Mouse (Mus musculus) MEL (cell line): ENCODE measurements around the gene Ankrd33b.

Source experiments
- CTCF ChIP-seq, 3 experiments: IDR thresholded peaks in 2 of 3; conservative IDR thresholded peaks in 1 of 3; 2 replicates each; pipeline ENCODE4 v1.5.1; 2011 to 2012; ENCODE audit warnings: low read length in 3 of 3, low read depth in 2 of 3, mild to moderate bottlenecking in 2 of 3, improper control_type of control experiment in 1 of 3, inconsistent platforms in 1 of 3, mixed read lengths in 1 of 3, moderate library complexity in 1 of 3; ENCODE audit not compliant: control insufficient read depth in 1 of 3, insufficient read depth in 1 of 3, poor library complexity in 1 of 3, severe bottlenecking in 1 of 3
- EP300 ChIP-seq, 2 experiments: IDR thresholded peaks; 2 replicates each; pipeline ENCODE4 v1.6.1; 2011; ENCODE audit warnings: improper control_type of control experiment in 2 of 2, low read length in 2 of 2, low read depth in 1 of 2, mild to moderate bottlenecking in 1 of 2
- MXI1 ChIP-seq: IDR thresholded peaks from 2 replicates; pipeline ENCODE4 v1.6.1; 2011; ENCODE audit warnings: mild to moderate bottlenecking, low read depth, low read length, improper control_type of control experiment
- POLR2AphosphoS5 ChIP-seq: IDR thresholded peaks from 2 replicates; pipeline ENCODE4 v1.6.1; 2012; ENCODE audit warnings: low read depth, borderline replicate concordance, mild to moderate bottlenecking, inconsistent platforms, low read length, moderate library complexity, mixed read lengths
- USF1 ChIP-seq: IDR thresholded peaks from 2 replicates; pipeline ENCODE4 v1.6.1; 2014; ENCODE audit warnings: low read depth, mild to moderate bottlenecking, inconsistent platforms, low read length, improper control_type of control experiment, moderate library complexity
- ZKSCAN1 ChIP-seq: IDR thresholded peaks from 2 replicates; pipeline ENCODE4 v1.6.1; 2012; ENCODE audit warnings: low read depth, mild to moderate bottlenecking, inconsistent platforms, low read length, improper control_type of control experiment, moderate library complexity
- ZMIZ1 ChIP-seq: IDR thresholded peaks from 2 replicates; pipeline ENCODE4 v1.6.1; 2012; ENCODE audit warnings: low read depth, mild to moderate bottlenecking, inconsistent platforms, low read length, improper control_type of control experiment, moderate library complexity

DNA sequence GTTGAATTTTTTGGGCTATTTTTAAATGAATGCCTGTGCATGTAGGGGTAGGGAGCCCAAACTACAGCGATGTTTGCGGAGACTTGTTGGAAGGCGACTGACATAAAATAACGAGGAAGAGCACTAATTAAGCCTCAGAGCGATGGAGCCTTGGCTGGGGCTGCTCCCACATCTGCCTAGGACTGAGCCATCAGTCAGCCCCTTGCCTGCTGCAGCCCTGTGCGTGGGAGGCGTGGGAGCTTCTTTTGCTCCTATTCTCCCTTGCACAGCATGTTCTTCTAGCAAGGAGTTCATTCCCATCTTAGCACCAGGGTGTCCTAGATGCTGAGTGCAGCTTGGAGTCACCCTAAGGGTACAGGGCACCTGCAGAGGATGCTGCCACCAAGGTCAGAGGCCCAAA, 25.2 kb upstream of the Ankrd33b start:
- no peak for TF ChIP-seq ZMIZ1
- TF ChIP-seq CTCF (IDR thresholded peaks at IDR 0.05 in 2 of 3, conservative IDR thresholded peaks at IDR 0.05 in 1 of 3; ENCODE audit: control insufficient read depth in 1 of 3, insufficient read depth in 1 of 3, low read depth in 2 of 3, low read length in 3 of 3, poor library complexity in 1 of 3, severe bottlenecking in 1 of 3) = no peak
- no peak for TF ChIP-seq MXI1
- no peak for TF ChIP-seq EP300 (IDR thresholded peaks at IDR 0.05; ENCODE audit: low read depth in 1 of 2, low read length in 2 of 2)
- no peak for TF ChIP-seq USF1
- TF ChIP-seq ZKSCAN1 = no peak
- no peak for TF ChIP-seq POLR2AphosphoS5
